Mouse (Mus musculus): ENCODE measurements around the gene Poldip3. TPM values are rescaled to one million over a fixed set of nuclear protein-coding genes. Genes with fewer than 3 reads are reported as not detected.

Poldip3 gene
- 50.0 and 62.5 TPM in 2 replicates for polyA plus RNA-seq (2012; rRNA removed; ENCODE audit: low replicate concordance)

DNA sequence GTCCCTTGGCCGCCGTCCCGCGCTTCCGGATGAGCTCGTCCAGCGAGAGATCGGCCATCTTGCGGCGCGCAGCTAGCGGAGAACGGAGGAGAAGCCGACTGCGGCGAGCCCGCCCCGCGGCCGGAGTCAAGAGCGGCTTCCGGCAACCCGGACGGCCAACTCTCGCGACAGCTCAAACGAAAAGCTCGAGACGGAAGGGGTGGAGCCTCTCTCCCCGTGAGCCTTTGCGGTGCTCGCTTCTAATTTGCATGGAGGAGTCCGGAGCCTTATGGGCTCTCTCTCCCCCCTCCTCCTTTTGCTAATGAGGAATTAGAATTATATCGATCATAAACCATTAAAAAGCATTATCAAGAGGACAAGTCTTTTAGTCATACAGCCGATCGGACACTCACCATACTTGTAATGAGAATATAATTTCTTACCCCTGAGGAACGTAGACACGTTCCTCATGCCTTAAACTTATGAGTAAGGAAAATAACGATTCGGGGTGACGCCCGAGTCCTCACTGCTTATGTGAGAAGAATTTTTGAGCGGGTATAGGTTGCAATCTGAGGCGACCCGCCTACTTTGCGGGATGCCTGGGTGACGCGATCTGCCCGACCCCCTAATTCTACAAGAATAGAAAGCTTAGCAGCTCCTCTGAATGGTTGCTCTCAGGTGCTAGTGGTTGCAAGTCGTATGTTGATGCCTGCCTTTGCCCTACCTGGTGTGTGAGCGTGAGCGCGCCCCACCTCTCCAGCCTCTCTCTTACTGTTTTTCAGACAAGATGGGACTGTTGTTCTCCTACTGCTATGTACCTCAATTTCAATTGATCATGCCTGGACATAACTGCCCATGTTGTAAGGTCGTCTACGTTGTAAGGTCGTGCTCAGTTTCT is at the start of gene Poldip3:
Gene Poldip3, minus strand, starts transcription at position 189 of the 877 bp plus-strand sequence.

DNA sequence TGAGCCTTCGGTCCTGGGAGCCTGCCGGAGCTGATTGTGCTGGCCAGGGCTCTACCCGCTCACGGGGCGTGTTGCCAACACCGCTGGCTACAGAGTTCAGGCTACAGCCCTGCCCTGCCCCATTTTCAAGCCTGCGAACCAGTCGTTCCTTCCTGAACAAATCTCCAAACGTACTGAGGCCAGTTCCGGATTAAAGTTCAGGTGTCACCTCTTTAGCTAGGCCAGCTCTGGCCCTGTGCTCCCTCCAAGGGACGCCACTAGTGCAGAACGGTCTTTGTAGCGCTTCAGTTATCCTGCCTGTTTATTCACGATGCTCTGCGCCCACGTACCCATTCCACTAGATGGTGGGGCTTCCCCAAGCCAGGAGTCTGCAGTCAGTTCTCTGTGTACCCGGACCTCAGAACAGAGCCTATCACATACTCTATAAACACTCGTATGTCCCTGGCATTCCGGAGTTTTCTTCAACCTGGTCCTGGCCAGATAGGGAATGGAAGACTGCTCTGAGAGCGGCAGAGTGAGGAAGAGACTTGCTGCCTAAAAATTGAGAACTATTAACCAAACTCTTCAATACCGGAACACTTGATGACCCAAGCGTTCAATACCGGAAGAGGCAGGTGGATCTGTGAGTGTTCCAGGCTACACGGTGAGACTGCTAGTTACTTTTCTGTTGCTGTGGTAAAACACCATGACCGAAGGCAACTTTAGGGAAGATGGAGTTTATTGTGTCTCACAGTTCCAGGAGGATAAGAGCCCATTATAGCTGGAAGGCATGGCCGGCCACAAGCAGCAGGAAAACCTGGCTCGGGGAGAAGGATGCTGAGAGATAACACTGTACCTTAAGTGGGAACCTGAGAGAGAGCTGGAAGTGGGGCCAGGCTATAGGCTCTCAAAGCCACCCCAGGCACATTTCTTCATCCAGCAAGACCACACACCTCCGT is 23.6 kb upstream of the Poldip3 start, which contains the start of gene Cyb5r3:
Gene Cyb5r3, minus strand, starts transcription at position 101 of the 938 bp plus-strand sequence.

DNA sequence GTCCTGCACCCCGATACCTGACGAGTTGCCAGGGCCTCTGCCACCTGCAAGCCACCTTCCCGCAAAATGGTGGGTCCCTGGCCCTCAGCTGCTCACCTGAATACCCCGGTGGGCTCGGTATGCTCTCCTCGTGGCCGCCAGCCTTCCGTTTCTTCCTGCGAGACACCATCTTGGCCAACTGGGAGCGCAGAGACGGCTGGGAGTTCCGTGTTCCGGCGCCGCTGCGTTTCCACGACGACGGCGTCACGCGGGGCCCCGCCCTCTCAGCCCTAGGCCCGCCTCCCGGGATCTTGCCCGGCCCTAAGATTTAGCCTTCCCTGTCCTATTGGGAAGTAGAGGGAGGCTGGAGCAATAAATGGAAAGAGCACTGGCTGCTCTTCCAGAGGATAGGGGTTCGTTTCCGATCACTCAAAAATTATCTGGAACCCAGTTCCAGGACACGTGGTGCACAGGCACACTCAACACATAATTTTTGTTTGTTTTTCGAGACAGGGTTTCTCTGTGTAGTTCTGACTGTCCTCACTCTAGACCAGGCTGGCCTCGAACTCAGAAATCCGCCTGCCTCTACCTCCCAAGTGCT is 26.5 kb downstream of the Poldip3 start, which contains the start of gene Rrp7a:
Gene Rrp7a, minus strand, starts transcription at position 236 of the 580 bp plus-strand sequence.

DNA sequence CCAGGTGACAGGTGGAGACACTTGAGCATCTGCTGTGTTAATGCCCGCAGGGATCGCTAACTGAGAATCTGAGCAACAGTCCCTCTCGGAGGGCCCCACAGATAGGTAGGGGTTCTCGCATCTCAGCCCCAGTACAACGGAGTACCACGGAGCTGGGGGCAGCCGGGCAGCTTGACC is 59.9 kb downstream of the Poldip3 start, which contains the start of gene Serhl:
Gene Serhl, plus strand, starts transcription at position 78 of the 177 bp plus-strand sequence.

Other genes starting within 250 kb of the Poldip3 start
- gene Tcf20, start 161.5 kb downstream of the Poldip3 start, polyA plus RNA-seq (2012; rRNA removed; ENCODE audit: low replicate concordance): 13.8 and 21.9 TPM in 2 replicates
- gene Nfam1, start 116.1 kb downstream of the Poldip3 start, polyA plus RNA-seq (2012; rRNA removed; ENCODE audit: low replicate concordance): 17.0 and 26.0 TPM in 2 replicates
- gene Serhl, start 59.9 kb downstream of the Poldip3 start, polyA plus RNA-seq (2012; rRNA removed; ENCODE audit: low replicate concordance): 69.7 and 83.5 TPM in 2 replicates
- gene Rrp7a, start 26.6 kb downstream of the Poldip3 start, polyA plus RNA-seq (2012; rRNA removed; ENCODE audit: low replicate concordance): 108 and 127 TPM in 2 replicates
- gene Cyb5r3, start 23.2 kb upstream of the Poldip3 start, polyA plus RNA-seq (2012; rRNA removed; ENCODE audit: low replicate concordance): 193 and 222 TPM in 2 replicates
- gene A4galt, start 102.4 kb upstream of the Poldip3 start, polyA plus RNA-seq (2012; rRNA removed; ENCODE audit: low replicate concordance): 22.1 and 29.7 TPM in 2 replicates
- gene Arfgap3, start 200.9 kb upstream of the Poldip3 start, polyA plus RNA-seq (2012; rRNA removed; ENCODE audit: low replicate concordance): 18.9 and 26.0 TPM in 2 replicates